Comparison of ENCODE assay signal across 21 mouse cellular contexts in genomic region chr1:149129767-149130287, GRCm38 (mm10).
A peak's percentile ranks its signal among the peaks of the same experiment; 100 is the strongest.
DNase-seq lines count a peak whose midpoint lies in the region; ATAC-seq and TF ChIP-seq lines count a peak whose summit lies in the region.
"Had no signal": no experiment of that assay in that cellular context is flagged by ENCODE, and none has a peak within 500 bp of the region (broad histone marks: within the 10 kb centered on the region; RNA-seq: fewer than 3 reads in every experiment).

No protein-coding gene starts in this region.

- H3K36me3 ChIP-seq in heart, embryonic 11.5 days (ENCODE audit: control insufficient read depth, insufficient read depth, low read length) = no peaks in the 10 kb centered on the region
- H3K36me3 ChIP-seq: embryonic facial prominence, embryonic 10.5 days; embryonic facial prominence, embryonic 12.5 days; forebrain, embryonic 15.5 days had no signal

- WGBS in heart, embryonic 11.5 days (ENCODE audit: insufficient replicate concordance) = 63% methylated on average over 2 of the region's 2 CpGs

- ATAC-seq in granulocyte monocyte progenitor cell, adult 5-6 weeks (replicated peaks; ENCODE audit: poor library complexity, severe bottlenecking) = peak; percentile 69
- peak; percentile 87 for ATAC-seq in megakaryocyte progenitor cell, adult 5-6 weeks (replicated peaks; ENCODE audit: poor library complexity)
- ATAC-seq in heart, embryonic 11.5 days (replicated peaks; ENCODE audit: insufficient number of reproducible peaks, low FRiP score, low TSS enrichment) = no peak
- ATAC-seq: forebrain, embryonic 13.5 days; forebrain, postnatal 0 days had no signal

- intact Hi-C loops in left cerebral cortex, adult 2 months (cut with DNase I) = no loop called here

- H3K4me2 ChIP-seq in heart, embryonic 11.5 days = no peak overlapping the region
- H3K4me2 ChIP-seq: embryonic facial prominence, embryonic 12.5 days; forebrain, embryonic 13.5 days; forebrain, embryonic 15.5 days had no signal

- H3K27me3 ChIP-seq in heart, embryonic 11.5 days (ENCODE audit: control insufficient read depth, insufficient read depth, low read length) = no peaks in the 10 kb centered on the region
- H3K27me3 ChIP-seq: embryonic facial prominence, embryonic 12.5 days; forebrain, embryonic 13.5 days; forebrain, embryonic 15.5 days had no signal

- no peaks in the 10 kb centered on the region for H3K4me1 ChIP-seq in heart, embryonic 11.5 days (ENCODE audit: control insufficient read depth, insufficient read depth, low read length)
- H3K4me1 ChIP-seq: embryonic facial prominence, embryonic 10.5 days; embryonic facial prominence, embryonic 12.5 days; forebrain, embryonic 13.5 days had no signal

- DNase-seq in 416B (ENCODE audit: low read depth) (peak; percentile 85), MEL-GATA-1-ER (ENCODE audit: extremely low read depth, low read depth) (peak; percentile 68)
- no peak for DNase-seq in spleen, adult 12 weeks (ENCODE audit: low spot score)
- DNase-seq in left cerebral cortex, adult 2 months (ENCODE audit: extremely low spot score in 1 of 2, low spot score in 2 of 2) = no peak
- DNase-seq: adrenal gland, adult 2 months; adrenal gland, postnatal 10 days; adrenal gland, postnatal 25 days; cerebellum, adult 11 months; cerebellum, adult 18-20 months; cerebellum, adult 8-10 months; cerebellum, adult 9-11 months; cerebellum, postnatal 14 days; cerebellum, postnatal 36 days; forebrain, postnatal 0 days had no signal

- no peak overlapping the region for H3K27ac ChIP-seq in heart, embryonic 11.5 days (ENCODE audit: low read depth, low read length)
- H3K27ac ChIP-seq in left cerebral cortex, adult 2 months = no peak overlapping the region
- H3K27ac ChIP-seq: embryonic facial prominence, embryonic 10.5 days; embryonic facial prominence, embryonic 12.5 days; forebrain, embryonic 13.5 days; forebrain, embryonic 15.5 days had no signal

- H3K4me3 ChIP-seq in heart, embryonic 11.5 days (ENCODE audit: low read depth, low read length) = no peak overlapping the region
- no peak overlapping the region for H3K4me3 ChIP-seq in left cerebral cortex, adult 2 months
- H3K4me3 ChIP-seq: embryonic facial prominence, embryonic 10.5 days; embryonic facial prominence, embryonic 12.5 days; forebrain, embryonic 13.5 days; forebrain, embryonic 15.5 days had no signal

- TF ChIP-seq CTCF in left cerebral cortex, adult 2 months (IDR thresholded peaks at IDR 0.05) = no peak

- H3K9me3 ChIP-seq in heart, embryonic 11.5 days (replicated peaks; ENCODE audit: control insufficient read depth, low read length) = no peaks in the 10 kb centered on the region
- H3K9me3 ChIP-seq: embryonic facial prominence, embryonic 10.5 days; embryonic facial prominence, embryonic 12.5 days; forebrain, embryonic 13.5 days; forebrain, embryonic 15.5 days had no signal

- no peak overlapping the region for H3K9ac ChIP-seq in heart, embryonic 11.5 days (ENCODE audit: low read depth, low read length)
- H3K9ac ChIP-seq: embryonic facial prominence, embryonic 12.5 days; forebrain, embryonic 13.5 days; forebrain, embryonic 15.5 days; forebrain, postnatal 0 days had no signal

Comparison
In these comparisons a context has a peak if more than half of its experiments do, and no peak if none do; other contexts are left out.
1. DNase-seq: peak in 416B (single experiment) and MEL-GATA-1-ER (single experiment); none in spleen, adult 12 weeks (single experiment) and left cerebral cortex, adult 2 months (0 of 2).